Mouse (Mus musculus) NIH3T3 (cell line): ENCODE data around the gene Bpifa5.
"Not testable (repeated sequence)": the region's sequence is repeated elsewhere in the genome, so short reads cannot be mapped to it uniquely, and the experiment has no call there.

ENCODE experiments used
- DNase-seq: peaks from one replicate; pipeline ENCODE4 v3.0.0-alpha.2; 2012; ENCODE audit warnings: low read depth

The Bpifa5 gene

GRCm38 (mm10) chr2:154162307-154162706, at the start of gene Bpifa5:
Gene Bpifa5, plus strand, starts transcription at chr2:154162607.
- DNase-seq, result no peak

GRCm38 (mm10) chr2:154117381-154117780, 45.0 kb upstream of the Bpifa5 start:
- DNase-seq, result no peak

- no peak for DNase-seq
Measured at GRCm38 (mm10) chr2:154130120-154130519, 32.3 kb upstream of the Bpifa5 start, which contains the start of gene Bpifa3. Gene Bpifa3, plus strand, starts transcription at chr2:154130336.

- DNase-seq, result no peak
Measured at GRCm38 (mm10) chr2:154142580-154142979, 19.8 kb upstream of the Bpifa5 start, which contains the start of gene Bpifa1. Gene Bpifa1, plus strand, starts transcription at chr2:154142880.

GRCm38 (mm10) chr2:154143735-154144134, 18.7 kb upstream of the Bpifa5 start:
- no peak for DNase-seq

- no peak for DNase-seq
Measured at GRCm38 (mm10) chr2:154147496-154147895, 14.9 kb upstream of the Bpifa5 start.

GRCm38 (mm10) chr2:154158433-154158832, 4.0 kb upstream of the Bpifa5 start:
- peak; percentile 69 for DNase-seq

GRCm38 (mm10) chr2:154163306-154163705, 899 bp downstream of the Bpifa5 start:
- DNase-seq, result no peak

GRCm38 (mm10) chr2:154169172-154169571, 6.8 kb downstream of the Bpifa5 start:
- no peak for DNase-seq

GRCm38 (mm10) chr2:154171621-154172020, 9.2 kb downstream of the Bpifa5 start:
- no peak for DNase-seq

GRCm38 (mm10) chr2:154173313-154173712, 10.9 kb downstream of the Bpifa5 start:
- DNase-seq, result peak; percentile 69

GRCm38 (mm10) chr2:154181900-154182299, 19.5 kb downstream of the Bpifa5 start:
- not testable (repeated sequence) for DNase-seq

- DNase-seq, result peak; percentile 62
Measured at GRCm38 (mm10) chr2:154183061-154183460, 20.7 kb downstream of the Bpifa5 start.

GRCm38 (mm10) chr2:154185319-154185718, 22.9 kb downstream of the Bpifa5 start:
- DNase-seq, result peak; percentile 41

GRCm38 (mm10) chr2:154185748-154186147, 23.3 kb downstream of the Bpifa5 start:
- DNase-seq, result peak; percentile 42

- peak; percentile 56 for DNase-seq
Measured at GRCm38 (mm10) chr2:154187468-154187867, 25.1 kb downstream of the Bpifa5 start.

- no peak for DNase-seq
Measured at GRCm38 (mm10) chr2:154189877-154190434, 27.5 kb downstream of the Bpifa5 start.

GRCm38 (mm10) chr2:154190546-154191258, 28.3 kb downstream of the Bpifa5 start, which contains the start of gene Bpifb1:
Gene Bpifb1, plus strand, starts transcription at chr2:154190818.
- no peak for DNase-seq

- DNase-seq, result no peak
Measured at GRCm38 (mm10) chr2:154192141-154192540, 29.7 kb downstream of the Bpifa5 start.

GRCm38 (mm10) chr2:154193071-154193470, 30.7 kb downstream of the Bpifa5 start:
- DNase-seq, result no peak

- DNase-seq, result peak; percentile 63
Measured at GRCm38 (mm10) chr2:154193994-154194504, 31.6 kb downstream of the Bpifa5 start.

- no peak for DNase-seq
Measured at GRCm38 (mm10) chr2:154197036-154197435, 34.6 kb downstream of the Bpifa5 start.

- DNase-seq, result no peak
Measured at GRCm38 (mm10) chr2:154204630-154205029, 42.2 kb downstream of the Bpifa5 start.
